Mouse (Mus musculus) thymus, adult 2 months (tissue): ENCODE measurements at regions not wholly inside any gene's neighbourhood (a gene's known extent, or its start where the extent isn't known, plus 50 kb on each side); places are given as distances from the start of the nearest gene placed in this dataset.

Experiments
- DNase-seq: peaks from one replicate; pipeline ENCODE4 v3.0.0; 2021
- H3K27ac ChIP-seq: fragments of 200-500 bp; 2 replicates; pipeline ENCODE4 v1.5.1; 2012; ENCODE audit warnings: low read length, control low read depth; ENCODE audit not compliant: control insufficient read depth, insufficient read depth
- H3K27me3 ChIP-seq: fragments of 200-500 bp; 2 replicates; pipeline ENCODE4 v1.6.1; 2012; ENCODE audit warnings: mild to moderate bottlenecking, low read length, moderate library complexity, mixed read lengths; ENCODE audit not compliant: control insufficient read depth, insufficient read depth
- H3K36me3 ChIP-seq: fragments of 200-500 bp; 2 replicates; pipeline ENCODE4 v1.6.1; 2012; ENCODE audit warnings: mild to moderate bottlenecking, low read length, moderate library complexity; ENCODE audit not compliant: control insufficient read depth, insufficient read depth
- H3K4me1 ChIP-seq: fragments of 200-500 bp; replicated peaks from 2 replicates; pipeline ENCODE4 v1.6.1; 2012; ENCODE audit warnings: low read length; ENCODE audit not compliant: control insufficient read depth, insufficient read depth
- H3K4me3 ChIP-seq: fragments of 200-500 bp; 2 replicates; pipeline ENCODE4 v1.5.1; 2012; ENCODE audit warnings: mild to moderate bottlenecking, low read length, control low read depth, moderate library complexity; ENCODE audit not compliant: control insufficient read depth, insufficient read depth
- CTCF ChIP-seq: fragments of 200-500 bp; IDR thresholded peaks from 2 replicates; pipeline ENCODE4 v1.5.1; 2012; ENCODE audit warnings: mild to moderate bottlenecking, control low read depth, low read length, moderate library complexity, borderline replicate concordance; ENCODE audit not compliant: control insufficient read depth, poor library complexity, insufficient read depth; ENCODE audit errors: extremely low read depth
- POLR2A ChIP-seq: fragments of 200-500 bp; IDR thresholded peaks from 2 replicates; pipeline ENCODE4 v1.6.1; 2012; ENCODE audit warnings: mild to moderate bottlenecking, low read length, control low read depth, moderate library complexity; ENCODE audit not compliant: control insufficient read depth, poor library complexity, insufficient read depth; ENCODE audit errors: extremely low read depth
- WGBS: fragments of 180-500 bp; shearing (Covaris S2); methylation state at CpG from one replicate; pipeline ENCODE4 v1.1.7; 2018; 5-methylcytosine and 5-hydroxymethylcytosine counted together

DNA sequence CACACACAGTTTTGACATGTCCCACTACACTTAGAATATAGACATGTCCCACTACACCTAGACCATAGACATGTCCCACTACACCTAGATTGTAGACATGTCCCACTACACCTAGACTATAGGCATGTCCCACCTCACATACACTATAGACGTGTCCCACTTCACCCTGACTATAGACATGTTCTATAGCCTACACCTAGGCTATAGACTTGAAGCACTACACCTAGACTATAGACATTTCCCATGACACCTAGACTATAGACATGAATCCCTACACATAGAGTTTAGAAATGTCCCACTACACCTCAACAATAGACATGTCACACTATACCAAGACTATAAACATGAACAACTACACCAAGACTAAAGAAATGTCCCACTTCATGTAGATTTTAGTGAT is 2580.9 kb downstream of the Gm37988 start:
- Histone ChIP-seq H3K27ac (no peak overlapping the region), H3K27me3 (no peaks in the 10 kb centered on the region), H3K4me1 (no peaks in the 10 kb centered on the region), H3K36me3 (no peaks in the 10 kb centered on the region), H3K4me3 (no peak overlapping the region)
- no peak for DNase-seq
- 100% methylated on average over 1 of the region's 1 CpGs for WGBS
- TF ChIP-seq CTCF (no peak), POLR2A (no peak)

DNA sequence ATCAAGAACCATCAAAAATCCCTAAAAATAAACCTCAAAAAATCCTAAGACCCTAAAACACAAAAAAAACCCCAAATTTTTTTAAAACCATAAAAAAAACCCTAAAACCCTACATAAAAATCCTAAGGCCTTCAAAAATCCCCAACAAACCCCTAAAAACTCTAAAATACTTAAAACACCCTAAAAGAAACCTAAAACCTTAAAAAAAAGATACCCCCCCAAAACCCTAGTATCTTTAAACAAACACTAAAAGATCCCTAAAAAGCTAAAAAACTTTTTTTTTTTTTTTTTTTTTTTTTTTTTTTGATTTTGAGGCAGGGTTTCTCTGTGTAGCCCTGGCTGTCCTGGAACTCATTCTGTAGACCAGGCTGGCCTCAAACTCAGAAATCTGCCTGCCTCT is 2585.8 kb downstream of the Gm37988 start:
- TF ChIP-seq POLR2A (no peak), CTCF (no peak)

DNA sequence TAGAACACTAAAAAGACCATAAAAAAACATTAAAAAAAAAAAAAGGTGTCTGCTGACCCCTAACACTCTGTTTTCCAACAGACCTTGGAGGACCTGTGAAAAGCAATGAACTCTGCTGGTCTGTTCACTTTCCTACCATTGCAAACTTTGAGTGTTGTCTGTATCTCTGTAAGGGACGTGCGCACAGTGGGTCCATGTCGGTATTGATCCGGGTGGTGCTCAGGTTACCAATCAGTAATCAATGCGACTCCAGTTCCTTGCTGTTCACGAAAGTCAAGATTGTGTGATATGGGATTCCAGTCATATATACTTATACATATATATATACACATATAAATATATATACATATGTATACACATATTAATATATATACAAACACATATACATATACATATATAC is 2586.5 kb downstream of the Gm37988 start:
- TF ChIP-seq CTCF (no peak), POLR2A (no peak)
- Histone ChIP-seq H3K27me3 (no peaks in the 10 kb centered on the region), H3K4me1 (no peaks in the 10 kb centered on the region), H3K4me3 (no peak overlapping the region), H3K27ac (no peak overlapping the region), H3K36me3 (no peaks in the 10 kb centered on the region)
- DNase-seq, result no peak
- 98% methylated on average over 6 of the region's 6 CpGs for WGBS

More for the DNA sequence above, 2585.8 kb downstream of the Gm37988 start:
- Histone ChIP-seq H3K36me3 (no peaks in the 10 kb centered on the region), H3K4me1 (no peaks in the 10 kb centered on the region), H3K27ac (no peak overlapping the region), H3K27me3 (no peaks in the 10 kb centered on the region), H3K4me3 (no peak overlapping the region)
- DNase-seq, result no peak

DNA sequence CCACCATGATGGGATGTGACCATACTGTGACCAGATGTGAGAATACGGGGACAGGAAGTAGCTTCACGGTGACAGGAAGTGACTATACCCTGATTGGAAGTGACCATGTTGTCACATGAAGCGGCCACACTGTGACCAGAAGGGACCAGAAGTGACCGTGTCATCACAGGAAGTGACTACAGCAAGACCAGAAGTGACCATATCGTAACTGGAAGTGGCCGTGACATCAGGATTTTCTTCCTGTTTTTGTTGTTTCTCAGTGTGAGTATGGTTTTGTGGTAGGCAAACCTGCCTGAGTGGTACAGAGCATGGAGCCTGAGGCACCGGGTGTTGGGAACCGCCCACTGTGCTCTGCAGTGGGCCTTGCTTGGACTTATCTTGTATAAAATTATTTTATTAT is 2587.8 kb downstream of the Gm37988 start:
- TF ChIP-seq POLR2A (no peak), CTCF (no peak)
- no peaks in the 10 kb centered on the region for H3K27me3 ChIP-seq
- no peaks in the 10 kb centered on the region for H3K4me1 ChIP-seq
- 86% methylated on average over 8 of the region's 8 CpGs for WGBS
- H3K27ac ChIP-seq, result no peak overlapping the region
- DNase-seq, result no peak
- no peaks in the 10 kb centered on the region for H3K36me3 ChIP-seq
- H3K4me3 ChIP-seq, result no peak overlapping the region

DNA sequence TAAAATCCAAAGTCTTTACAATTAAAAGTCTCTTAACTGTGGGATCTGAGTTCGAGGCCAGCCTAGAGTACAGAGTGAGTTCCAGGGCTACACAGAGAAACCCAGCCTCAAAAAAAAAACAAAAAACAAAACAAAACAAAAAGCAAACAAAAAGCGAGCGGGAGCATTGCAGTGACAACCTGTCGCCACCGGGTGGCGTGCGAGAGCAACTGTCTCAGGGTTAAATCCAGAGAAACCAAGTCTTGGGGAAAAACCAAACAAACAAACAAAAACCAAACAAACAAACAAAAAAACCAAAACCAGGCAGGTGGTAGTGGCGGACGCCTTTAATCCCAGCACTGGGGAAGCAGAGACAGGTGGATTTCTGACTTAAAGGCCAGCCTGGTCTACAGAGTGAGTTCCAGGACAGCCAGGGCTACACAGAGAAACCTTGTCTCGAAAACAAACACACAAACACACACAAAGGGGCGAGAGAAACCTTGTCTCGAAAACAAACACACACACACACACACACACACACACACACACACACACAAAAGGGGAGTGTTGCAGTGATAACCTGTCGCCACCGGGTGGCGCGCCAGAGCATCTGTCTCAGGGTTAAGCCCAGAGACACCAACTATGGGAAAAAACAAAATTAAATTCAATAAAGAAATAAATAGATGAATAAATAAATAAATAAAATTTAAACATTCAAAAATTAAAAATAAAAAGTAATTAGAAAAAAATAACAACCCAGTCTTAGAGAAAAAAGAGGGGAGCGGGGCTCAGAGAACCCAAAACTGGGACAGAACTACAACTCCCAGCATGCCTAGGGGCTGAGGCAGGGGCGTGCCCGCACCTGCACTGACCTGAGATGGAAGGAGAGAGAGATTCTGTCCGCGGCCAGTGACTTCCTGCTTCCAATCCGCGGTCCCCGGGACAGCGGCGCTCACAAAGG is 2589.4 kb downstream of the Gm37988 start:
- Histone ChIP-seq H3K27ac (no peak overlapping the region), H3K27me3 (no peaks in the 10 kb centered on the region), H3K4me1 (no peaks in the 10 kb centered on the region), H3K36me3 (no peaks in the 10 kb centered on the region), H3K4me3 (peak overlapping the region; percentile 89)
- 4% methylated on average over 26 of the region's 26 CpGs for WGBS
- DNase-seq, result peak; percentile 35
- no peak for TF ChIP-seq POLR2A
- TF ChIP-seq CTCF, result peak; percentile 54; the same call in 1 of the 2 replicates

DNA sequence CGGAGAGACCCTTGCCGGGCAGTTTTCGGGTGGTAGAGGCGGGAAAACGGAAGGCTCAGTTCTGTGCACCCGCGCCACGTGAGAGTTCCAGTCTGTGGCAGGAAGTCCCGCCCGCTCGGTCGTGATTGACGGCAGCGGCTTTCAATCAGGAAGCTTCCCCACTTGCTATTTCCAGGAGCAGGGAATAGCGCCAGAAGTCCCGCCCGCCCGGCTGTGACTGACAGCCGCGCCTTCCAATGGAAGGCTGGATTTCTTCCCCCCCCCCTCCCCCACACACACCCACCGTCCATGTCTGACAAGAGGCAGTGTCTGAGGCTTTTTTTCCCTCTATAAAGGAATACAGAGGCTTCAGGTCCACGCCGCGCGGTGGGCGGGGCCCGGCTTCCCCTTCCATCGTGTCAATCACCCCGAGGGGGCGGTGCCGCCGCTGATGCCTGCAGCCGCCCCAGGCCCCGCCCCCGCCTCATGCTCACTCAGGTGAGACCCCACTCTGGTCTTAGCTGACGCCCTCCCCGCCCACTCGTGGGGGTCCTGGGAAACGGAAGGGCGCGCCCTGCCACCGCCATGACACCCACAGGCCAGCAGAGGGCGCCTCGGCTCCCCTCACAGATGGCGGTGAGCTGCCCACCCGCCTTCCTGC is 2590.2 kb downstream of the Gm37988 start:
- Histone ChIP-seq H3K4me3 (peak overlapping the region; percentile 89), H3K27ac (no peak overlapping the region), H3K36me3 (no peaks in the 10 kb centered on the region), H3K27me3 (no peaks in the 10 kb centered on the region), H3K4me1 (no peaks in the 10 kb centered on the region)
- WGBS, result under 1% methylated on average over 46 of the region's 46 CpGs
- DNase-seq, result peak; percentile 96
- TF ChIP-seq CTCF (peak; percentile 94), POLR2A (no peak)
